Mouse (Mus musculus): ENCODE results near the gene Efcab11. TPM values are rescaled to one million over a fixed set of nuclear protein-coding genes. Genes with fewer than 3 reads are reported as not detected.

Gene Efcab11
- total RNA-seq, 2 experiments from 2014 or later: 5.3 to 5.9 TPM

GRCm38 (mm10) chr12:99764053-99764452 is 120.2 kb downstream of the Efcab11 start:
- ATAC-seq (replicated peaks; ENCODE audit: poor library complexity, severe bottlenecking): no peak

GRCm38 (mm10) chr12:99757754-99758526 is 126.3 kb downstream of the Efcab11 start:
- ATAC-seq (replicated peaks; ENCODE audit: poor library complexity, severe bottlenecking): no peak

GRCm38 (mm10) chr12:99756914-99757687 is 127.1 kb downstream of the Efcab11 start:
- no peak for ATAC-seq (replicated peaks; ENCODE audit: poor library complexity, severe bottlenecking)

- ATAC-seq (replicated peaks; ENCODE audit: poor library complexity, severe bottlenecking): no peak
These were observed 128.0 kb downstream of the Efcab11 start for GRCm38 (mm10) chr12:99756213-99756612.

- no peak for ATAC-seq (replicated peaks; ENCODE audit: poor library complexity, severe bottlenecking)
These were observed 131.3 kb downstream of the Efcab11 start for GRCm38 (mm10) chr12:99752986-99753385.

- ATAC-seq (replicated peaks; ENCODE audit: poor library complexity, severe bottlenecking): no peak
These were observed 134.8 kb downstream of the Efcab11 start for GRCm38 (mm10) chr12:99749391-99749790.

GRCm38 (mm10) chr12:99741631-99742030 is 142.6 kb downstream of the Efcab11 start:
- ATAC-seq (replicated peaks; ENCODE audit: poor library complexity, severe bottlenecking): peak; percentile 22

GRCm38 (mm10) chr12:99739211-99739610 is 145.0 kb downstream of the Efcab11 start:
- ATAC-seq (replicated peaks; ENCODE audit: poor library complexity, severe bottlenecking): no peak; the same call in 1 of the 2 replicates

- ATAC-seq (replicated peaks; ENCODE audit: poor library complexity, severe bottlenecking): no peak
These were observed 146.0 kb downstream of the Efcab11 start for GRCm38 (mm10) chr12:99738256-99738655.

- ATAC-seq (replicated peaks; ENCODE audit: poor library complexity, severe bottlenecking): no peak
These were observed 147.3 kb downstream of the Efcab11 start for GRCm38 (mm10) chr12:99736971-99737370.

- no peak for ATAC-seq (replicated peaks; ENCODE audit: poor library complexity, severe bottlenecking)
These were observed 149.1 kb downstream of the Efcab11 start for GRCm38 (mm10) chr12:99735172-99735571.

- ATAC-seq (replicated peaks; ENCODE audit: poor library complexity, severe bottlenecking): no peak
These were observed 160.0 kb downstream of the Efcab11 start for GRCm38 (mm10) chr12:99724206-99724605.

- ATAC-seq (replicated peaks; ENCODE audit: poor library complexity, severe bottlenecking): no peak
These were observed 160.4 kb downstream of the Efcab11 start for GRCm38 (mm10) chr12:99723791-99724190.

- ATAC-seq (replicated peaks; ENCODE audit: poor library complexity, severe bottlenecking): no peak
These were observed 162.9 kb downstream of the Efcab11 start for GRCm38 (mm10) chr12:99721318-99721717.

- no peak for ATAC-seq (replicated peaks; ENCODE audit: poor library complexity, severe bottlenecking)
These were observed 164.5 kb downstream of the Efcab11 start for GRCm38 (mm10) chr12:99719777-99720176.

- no peak for ATAC-seq (replicated peaks; ENCODE audit: poor library complexity, severe bottlenecking)
These were observed 166.1 kb downstream of the Efcab11 start for GRCm38 (mm10) chr12:99718161-99718560.

GRCm38 (mm10) chr12:99716038-99716610 is 168.1 kb downstream of the Efcab11 start:
- ATAC-seq (replicated peaks; ENCODE audit: poor library complexity, severe bottlenecking): no peak

GRCm38 (mm10) chr12:99715129-99716037 is 168.9 kb downstream of the Efcab11 start:
- no peak for ATAC-seq (replicated peaks; ENCODE audit: poor library complexity, severe bottlenecking)

GRCm38 (mm10) chr12:99712214-99712613 is 172.0 kb downstream of the Efcab11 start:
- no peak for ATAC-seq (replicated peaks; ENCODE audit: poor library complexity, severe bottlenecking)

GRCm38 (mm10) chr12:99702248-99702647 is 182.0 kb downstream of the Efcab11 start:
- ATAC-seq (replicated peaks; ENCODE audit: poor library complexity, severe bottlenecking): no peak
